ENCODE assay signal across 8 mouse cellular contexts in the genomic region with DNA sequence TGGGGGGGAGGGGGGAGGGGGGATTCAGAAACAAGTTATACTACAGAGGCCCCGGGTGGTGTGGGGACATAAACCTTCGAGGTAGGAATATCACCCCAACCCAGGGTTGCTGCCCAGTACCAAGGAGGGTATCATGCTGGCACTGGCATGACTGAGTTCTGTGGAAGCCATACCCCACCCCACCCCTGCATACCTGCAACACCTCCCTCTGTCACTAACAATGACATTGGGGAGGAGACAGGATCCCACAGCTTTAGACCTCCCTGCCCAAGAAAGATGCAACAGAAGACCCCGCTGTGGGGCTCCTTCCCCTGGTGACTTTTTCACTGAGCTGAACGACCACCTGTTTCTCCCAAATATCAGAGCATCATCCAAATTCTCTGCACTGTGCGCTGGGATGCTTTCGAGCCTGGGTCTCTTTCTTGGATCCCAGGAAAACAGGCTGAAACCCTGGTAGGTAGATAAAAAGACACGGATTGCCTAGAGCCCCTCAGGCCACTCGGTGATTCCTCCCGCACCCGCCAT.
DNase-seq lines count a peak whose midpoint lies in the region; ATAC-seq and TF ChIP-seq lines count a peak whose summit lies in the region.

No protein-coding gene starts in this region.

- no peaks in the 10 kb centered on the region for H3K9me3 ChIP-seq in heart, embryonic 12.5 days (replicated peaks)
- no peaks in the 10 kb centered on the region for H3K9me3 ChIP-seq in ES-Bruce4 (replicated peaks; ENCODE audit: control insufficient read depth, insufficient read depth, low read length, poor library complexity, severe bottlenecking)
- no peaks in the 10 kb centered on the region for H3K9me3 ChIP-seq in hindbrain, embryonic 10.5 days
- no peaks in the 10 kb centered on the region for H3K9me3 ChIP-seq in midbrain, embryonic 10.5 days (replicated peaks)

- no peaks in the 10 kb centered on the region for H3K36me3 ChIP-seq in heart, embryonic 12.5 days
- H3K36me3 ChIP-seq in ES-Bruce4 (ENCODE audit: control insufficient read depth, insufficient read depth, low read length, poor library complexity, severe bottlenecking), result no peaks in the 10 kb centered on the region
- H3K36me3 ChIP-seq in hindbrain, embryonic 10.5 days, result no peaks in the 10 kb centered on the region
- no peaks in the 10 kb centered on the region for H3K36me3 ChIP-seq in midbrain, embryonic 10.5 days

- no peak for TF ChIP-seq POLR2A in ES-Bruce4 (IDR thresholded peaks at IDR 0.05; ENCODE audit: insufficient read depth, low read length)

- TF ChIP-seq CTCF in ES-Bruce4 (IDR thresholded peaks at IDR 0.05; ENCODE audit: low read depth, low read length), result no peak

- H3K27ac ChIP-seq in heart, embryonic 12.5 days (ENCODE audit: poor library complexity, severe bottlenecking), result no peak overlapping the region
- peak overlapping the region; percentile 74 for H3K27ac ChIP-seq in ES-Bruce4 (ENCODE audit: insufficient read depth, low read length)
- peak overlapping the region; percentile 97 for H3K27ac ChIP-seq in hindbrain, embryonic 10.5 days
- peak overlapping the region; percentile 95 for H3K27ac ChIP-seq in midbrain, embryonic 10.5 days (replicated peaks)

- intact Hi-C loops in gastrocnemius, postnatal 36 days (cut with DNase I), result no loop called here

- no peaks in the 10 kb centered on the region for H3K27me3 ChIP-seq in heart, embryonic 12.5 days (replicated peaks)
- no peaks in the 10 kb centered on the region for H3K27me3 ChIP-seq in ES-Bruce4 (ENCODE audit: control insufficient read depth, insufficient read depth, low read length, poor library complexity, severe bottlenecking)
- 0 out of 2 replicates have a peak, but pooled peaks cover 5% of the 10 kb centered on the region for H3K27me3 ChIP-seq in hindbrain, embryonic 10.5 days (ENCODE audit: insufficient read depth, poor library complexity, severe bottlenecking)
- peaks cover 11% of the 10 kb centered on the region for H3K27me3 ChIP-seq in midbrain, embryonic 10.5 days (ENCODE audit: low read depth, poor library complexity, severe bottlenecking)

- peak overlapping the region; percentile 51 for H3K4me3 ChIP-seq in heart, embryonic 12.5 days
- peak overlapping the region; percentile 29 for H3K4me3 ChIP-seq in ES-Bruce4 (ENCODE audit: low read depth, low read length)
- peak overlapping the region; percentile 53 for H3K4me3 ChIP-seq in hindbrain, embryonic 10.5 days
- peak overlapping the region; percentile 55 for H3K4me3 ChIP-seq in midbrain, embryonic 10.5 days

- H3K4me1 ChIP-seq in heart, embryonic 12.5 days (replicated peaks), result peaks cover 29% of the 10 kb centered on the region
- no peaks in the 10 kb centered on the region for H3K4me1 ChIP-seq in ES-Bruce4 (ENCODE audit: control insufficient read depth, insufficient read depth, low read length)
- peaks cover 51% of the 10 kb centered on the region for H3K4me1 ChIP-seq in hindbrain, embryonic 10.5 days (replicated peaks)
- H3K4me1 ChIP-seq in midbrain, embryonic 10.5 days, result peaks cover 41% of the 10 kb centered on the region

- WGBS in heart, embryonic 12.5 days, result 19% methylated on average over 10 of the region's 10 CpGs
- 17% methylated on average over 10 of the region's 10 CpGs for WGBS in hindbrain, embryonic 10.5 days
- 17% methylated on average over 10 of the region's 10 CpGs for WGBS in midbrain, embryonic 10.5 days

- ATAC-seq in heart, embryonic 12.5 days (ENCODE audit: insufficient number of reproducible peaks, low FRiP score), result no peak

- peak overlapping the region; percentile 82 for H3K9ac ChIP-seq in heart, embryonic 12.5 days
- peak overlapping the region; percentile 56 for H3K9ac ChIP-seq in ES-Bruce4 (ENCODE audit: low read depth, poor library complexity, severe bottlenecking)

- peak; percentile 57; the same call in 1 of the 2 replicates for TF ChIP-seq EP300 in ES-Bruce4 (IDR thresholded peaks at IDR 0.05; ENCODE audit: insufficient read depth, low read depth, low read length)

- no peak for DNase-seq in heart, adult 9 months (ENCODE audit: low spot score in 2 of 2)
- DNase-seq in hindbrain, embryonic 10.5 days (ENCODE audit: low spot score), result no peak
- DNase-seq in midbrain, embryonic 10.5 days (ENCODE audit: low spot score), result no peak
- DNase-seq in gastrocnemius, postnatal 36 days, result no peak
- DNase-seq in adrenal gland, postnatal 25 days, result no peak
- no peak for DNase-seq in thymus, postnatal 0 days (ENCODE audit: low spot score)

- H3K4me2 ChIP-seq in heart, embryonic 12.5 days, result peak overlapping the region; percentile 91
